Mouse (Mus musculus): ENCODE results near the gene Zfp1. TPM values are rescaled to one million over a fixed set of nuclear protein-coding genes. Genes with fewer than 3 reads are reported as not detected.

The Zfp1 gene
- polyA plus RNA-seq, 1 experiment: 5.3 TPM

DNA sequence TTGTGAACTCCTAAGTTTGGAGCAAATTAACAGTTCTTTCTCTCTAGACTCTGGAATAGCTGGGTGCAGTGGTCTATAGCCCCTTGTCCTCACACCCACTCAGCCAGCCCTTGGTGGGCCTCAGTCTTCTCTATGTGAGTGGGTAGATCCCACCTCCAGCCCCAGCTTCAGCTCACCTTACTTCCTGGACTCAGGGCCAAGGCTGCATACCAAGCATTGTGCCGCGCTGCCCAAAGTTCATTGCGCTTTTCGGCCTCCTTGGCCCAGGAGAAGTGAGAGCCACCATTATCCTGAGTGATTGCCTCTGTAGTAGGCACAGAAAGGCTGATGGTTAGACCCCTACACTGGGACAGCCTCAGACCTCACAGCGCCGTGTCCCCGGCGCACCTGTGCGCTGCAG lies 15.3 kb upstream of the Zfp1 start:
- Histone ChIP-seq H3K36me3 (ENCODE audit: control insufficient read depth, insufficient read depth) (no peaks in the 10 kb centered on the region), H3K4me2 (ENCODE audit: low read depth) (no peak overlapping the region), H3ac (ENCODE audit: control insufficient read depth, insufficient read length) (no peak overlapping the region), H3K79me2 (ENCODE audit: control insufficient read depth, insufficient read depth) (no peaks in the 10 kb centered on the region), H3K4me3 (no peak overlapping the region), H3K27me3 (ENCODE audit: control insufficient read depth, insufficient read depth, insufficient read length) (no peaks in the 10 kb centered on the region)
- TF ChIP-seq MYOG (IDR thresholded peaks at IDR 0.05; ENCODE audit: control insufficient read depth in 1 of 3, insufficient read depth in 1 of 3, insufficient read length in 2 of 3, low read depth in 2 of 3): no peak
- TF ChIP-seq MYOD1 (IDR thresholded peaks at IDR 0.05; ENCODE audit: control insufficient read depth in 1 of 3, insufficient read length in 2 of 3, low read depth in 2 of 3): no peak
- no peak for TF ChIP-seq TCF12 (IDR thresholded peaks at IDR 0.05; ENCODE audit: insufficient read depth, poor library complexity, severe bottlenecking)
- TF ChIP-seq SRF (IDR thresholded peaks at IDR 0.05; ENCODE audit: control insufficient read depth, insufficient read length, low read depth): no peak
- no peak for TF ChIP-seq POLR2AphosphoS2 (IDR thresholded peaks at IDR 0.05; ENCODE audit: insufficient read length, low read depth)
- TF ChIP-seq POLR2A (IDR thresholded peaks at IDR 0.05; ENCODE audit: insufficient read length, low read depth): no peak
- TF ChIP-seq USF1 (IDR thresholded peaks at IDR 0.05; ENCODE audit: low read depth): no peak

DNA sequence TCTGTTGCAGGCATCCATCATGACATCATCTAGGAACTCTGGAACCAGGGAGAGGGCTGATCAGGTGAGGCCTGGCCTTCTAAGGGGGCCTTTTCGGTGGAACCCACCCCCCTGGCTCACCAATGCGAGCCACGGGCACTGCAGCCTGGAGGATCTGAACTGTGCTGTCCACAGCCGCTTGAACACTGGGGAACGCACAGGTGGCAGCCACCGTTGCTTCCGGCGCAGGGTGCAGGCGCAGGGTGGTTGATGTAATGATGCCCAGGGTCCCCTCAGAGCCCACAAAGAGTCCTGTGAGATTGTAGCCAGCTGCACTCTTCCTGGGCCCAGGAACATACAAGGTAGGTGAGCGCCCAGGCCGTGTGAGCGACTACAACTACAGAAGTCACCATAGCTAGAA lies 14.8 kb upstream of the Zfp1 start:
- no peak overlapping the region for H3ac ChIP-seq (ENCODE audit: control insufficient read depth, insufficient read length)
- no peak overlapping the region for H3K4me2 ChIP-seq (ENCODE audit: low read depth)
- H3K27me3 ChIP-seq (ENCODE audit: control insufficient read depth, insufficient read depth, insufficient read length): no peaks in the 10 kb centered on the region
- H3K4me3 ChIP-seq: no peak overlapping the region
- no peaks in the 10 kb centered on the region for H3K79me2 ChIP-seq (ENCODE audit: control insufficient read depth, insufficient read depth)
- H3K36me3 ChIP-seq (ENCODE audit: control insufficient read depth, insufficient read depth): no peaks in the 10 kb centered on the region
- no peak for TF ChIP-seq CEBPB (IDR thresholded peaks at IDR 0.05; ENCODE audit: insufficient read depth, poor library complexity, severe bottlenecking)
- TF ChIP-seq MAX (IDR thresholded peaks at IDR 0.05; ENCODE audit: low read depth): no peak
- TF ChIP-seq POLR2A (IDR thresholded peaks at IDR 0.05; ENCODE audit: insufficient read length, low read depth): no peak
- TF ChIP-seq POLR2AphosphoS2 (IDR thresholded peaks at IDR 0.05; ENCODE audit: insufficient read length, low read depth): no peak
- no peak for TF ChIP-seq E2F4 (IDR thresholded peaks at IDR 0.05; ENCODE audit: insufficient read depth)
- no peak for TF ChIP-seq TCF12 (IDR thresholded peaks at IDR 0.05; ENCODE audit: insufficient read depth, poor library complexity, severe bottlenecking)
- TF ChIP-seq REST (IDR thresholded peaks at IDR 0.05; ENCODE audit: insufficient read depth, insufficient read length): no peak
- TF ChIP-seq TCF3 (IDR thresholded peaks at IDR 0.05; ENCODE audit: insufficient read length, low read depth): no peak
- TF ChIP-seq MYOG (IDR thresholded peaks at IDR 0.05; ENCODE audit: control insufficient read depth in 1 of 3, insufficient read depth in 1 of 3, insufficient read length in 2 of 3, low read depth in 2 of 3): no peak
- TF ChIP-seq MYOD1 (IDR thresholded peaks at IDR 0.05; ENCODE audit: control insufficient read depth in 1 of 3, insufficient read length in 2 of 3, low read depth in 2 of 3): no peak
- TF ChIP-seq USF1 (IDR thresholded peaks at IDR 0.05; ENCODE audit: low read depth): no peak
- TF ChIP-seq SRF (IDR thresholded peaks at IDR 0.05; ENCODE audit: control insufficient read depth, insufficient read length, low read depth): no peak

DNA sequence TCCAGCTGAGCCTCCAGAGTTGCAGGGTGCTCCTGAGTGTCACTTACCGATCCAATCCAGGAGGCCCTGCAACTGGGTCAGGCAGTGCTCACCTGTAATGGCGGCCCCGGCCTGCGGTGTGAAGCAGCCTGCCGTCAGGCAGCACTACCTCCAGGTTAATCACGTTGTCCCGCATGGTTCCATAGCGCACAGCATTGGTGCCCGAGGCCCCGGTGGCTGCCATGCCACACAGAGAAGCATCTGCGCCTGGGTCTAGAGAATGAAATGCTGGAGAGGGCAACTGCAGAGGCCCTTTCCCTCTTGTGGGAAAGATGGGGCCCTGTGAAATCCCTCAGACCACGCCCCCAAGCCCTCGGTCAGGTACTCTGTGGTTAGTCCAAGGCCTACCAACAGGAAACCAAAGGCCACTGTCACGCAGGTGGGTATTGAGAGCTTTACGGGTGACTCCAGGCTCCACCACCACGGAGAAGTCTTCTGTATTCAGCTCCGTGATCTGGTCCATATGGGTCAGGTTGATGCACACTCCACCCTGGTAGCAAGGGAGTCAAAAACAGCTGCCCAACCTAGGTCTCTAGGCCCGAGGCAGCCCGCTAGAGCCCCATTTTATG lies 14.2 kb upstream of the Zfp1 start:
- Histone ChIP-seq H3K4me2 (ENCODE audit: low read depth) (no peak overlapping the region), H3K79me2 (ENCODE audit: control insufficient read depth, insufficient read depth) (no peaks in the 10 kb centered on the region), H3K36me3 (ENCODE audit: control insufficient read depth, insufficient read depth) (no peaks in the 10 kb centered on the region), H3K27me3 (ENCODE audit: control insufficient read depth, insufficient read depth, insufficient read length) (no peaks in the 10 kb centered on the region), H3ac (ENCODE audit: control insufficient read depth, insufficient read length) (no peak overlapping the region), H3K4me3 (no peak overlapping the region)
- TF ChIP-seq POLR2A (IDR thresholded peaks at IDR 0.05; ENCODE audit: insufficient read length, low read depth): no peak
- no peak for TF ChIP-seq TCF12 (IDR thresholded peaks at IDR 0.05; ENCODE audit: insufficient read depth, poor library complexity, severe bottlenecking)
- no peak for TF ChIP-seq USF1 (IDR thresholded peaks at IDR 0.05; ENCODE audit: low read depth)
- TF ChIP-seq TCF3 (IDR thresholded peaks at IDR 0.05; ENCODE audit: insufficient read length, low read depth): no peak
- TF ChIP-seq MAX (IDR thresholded peaks at IDR 0.05; ENCODE audit: low read depth): no peak
- no peak for TF ChIP-seq REST (IDR thresholded peaks at IDR 0.05; ENCODE audit: insufficient read depth, insufficient read length)
- TF ChIP-seq POLR2AphosphoS2 (IDR thresholded peaks at IDR 0.05; ENCODE audit: insufficient read length, low read depth): no peak

DNA sequence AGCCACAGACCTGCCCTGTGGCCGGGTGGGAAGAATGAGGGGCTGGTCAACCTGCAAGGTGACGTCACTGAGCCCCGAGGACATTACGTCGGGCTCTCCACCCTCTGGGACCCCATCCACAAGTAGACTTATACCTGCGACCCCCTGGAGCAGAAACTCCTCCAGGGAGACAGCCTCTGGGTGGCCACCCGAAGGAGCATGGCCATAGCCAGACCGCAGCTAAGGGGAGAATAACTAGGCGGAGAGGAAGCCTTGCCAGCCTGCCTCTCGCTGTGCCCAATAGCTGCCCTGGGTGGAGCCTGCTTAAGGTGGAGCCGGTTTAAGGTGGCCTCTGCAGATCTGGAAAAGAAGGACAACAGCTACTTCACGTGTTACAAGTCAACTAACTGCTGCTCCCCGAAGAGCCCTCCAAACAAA lies 13.1 kb upstream of the Zfp1 start, which contains the start of gene Ldhd:
Gene Ldhd, minus strand, starts transcription at position 270 of the 417 bp plus-strand sequence.
- H3K27me3 ChIP-seq (ENCODE audit: control insufficient read depth, insufficient read depth, insufficient read length): no peaks in the 10 kb centered on the region
- TF ChIP-seq MYOG (IDR thresholded peaks at IDR 0.05; ENCODE audit: control insufficient read depth in 1 of 3, insufficient read depth in 1 of 3, insufficient read length in 2 of 3, low read depth in 2 of 3) (no peak), TCF12 (IDR thresholded peaks at IDR 0.05; ENCODE audit: insufficient read depth, poor library complexity, severe bottlenecking) (no peak), TCF3 (IDR thresholded peaks at IDR 0.05; ENCODE audit: insufficient read length, low read depth) (no peak), POLR2A (IDR thresholded peaks at IDR 0.05; ENCODE audit: insufficient read length, low read depth) (no peak), POLR2AphosphoS2 (IDR thresholded peaks at IDR 0.05; ENCODE audit: insufficient read length, low read depth) (no peak), USF1 (IDR thresholded peaks at IDR 0.05; ENCODE audit: low read depth) (no peak), MAX (IDR thresholded peaks at IDR 0.05; ENCODE audit: low read depth) (no peak), SRF (IDR thresholded peaks at IDR 0.05; ENCODE audit: control insufficient read depth, insufficient read length, low read depth) (no peak), E2F4 (IDR thresholded peaks at IDR 0.05; ENCODE audit: insufficient read depth) (no peak), REST (IDR thresholded peaks at IDR 0.05; ENCODE audit: insufficient read depth, insufficient read length) (no peak), CEBPB (IDR thresholded peaks at IDR 0.05; ENCODE audit: insufficient read depth, poor library complexity, severe bottlenecking) (no peak)
- H3ac ChIP-seq (ENCODE audit: control insufficient read depth, insufficient read length): no peak within 1 kb of the TSS
- H3K79me2 ChIP-seq (ENCODE audit: control insufficient read depth, insufficient read depth): no peaks in the 10 kb centered on the region
- H3K4me3 ChIP-seq: no peak within 1 kb of the TSS
- no peaks in the 10 kb centered on the region for H3K36me3 ChIP-seq (ENCODE audit: control insufficient read depth, insufficient read depth)
- no peak within 1 kb of the TSS for H3K4me2 ChIP-seq (ENCODE audit: low read depth)

DNA sequence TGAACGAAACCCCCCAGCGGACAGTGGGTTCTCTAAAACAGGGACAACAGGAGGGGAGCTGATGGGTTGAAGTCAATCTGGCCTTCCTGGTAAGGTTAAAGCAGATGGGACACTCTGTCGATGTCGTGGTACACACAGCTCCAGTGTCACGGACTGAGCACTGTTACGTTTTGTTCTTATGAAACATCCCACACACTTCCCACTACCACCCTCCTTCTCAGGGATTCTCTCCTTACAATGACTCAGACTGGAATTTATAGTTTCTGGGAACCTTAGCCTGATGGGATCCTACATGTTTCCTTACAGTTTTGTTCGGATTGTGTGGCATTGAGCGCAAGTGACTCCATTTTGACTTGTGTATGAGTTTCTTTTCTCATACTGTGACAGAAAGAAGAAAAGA lies 11.6 kb upstream of the Zfp1 start:
- Histone ChIP-seq H3K36me3 (ENCODE audit: control insufficient read depth, insufficient read depth) (no peaks in the 10 kb centered on the region), H3K79me2 (ENCODE audit: control insufficient read depth, insufficient read depth) (no peaks in the 10 kb centered on the region), H3K27me3 (ENCODE audit: control insufficient read depth, insufficient read depth, insufficient read length) (no peaks in the 10 kb centered on the region), H3ac (ENCODE audit: control insufficient read depth, insufficient read length) (no peak overlapping the region), H3K4me3 (no peak overlapping the region), H3K4me2 (ENCODE audit: low read depth) (no peak overlapping the region)
- TF ChIP-seq E2F4 (IDR thresholded peaks at IDR 0.05; ENCODE audit: insufficient read depth): no peak
- TF ChIP-seq CEBPB (IDR thresholded peaks at IDR 0.05; ENCODE audit: insufficient read depth, poor library complexity, severe bottlenecking): no peak
- no peak for TF ChIP-seq MYOD1 (IDR thresholded peaks at IDR 0.05; ENCODE audit: control insufficient read depth in 1 of 3, insufficient read length in 2 of 3, low read depth in 2 of 3)
- no peak for TF ChIP-seq MAX (IDR thresholded peaks at IDR 0.05; ENCODE audit: low read depth)
- TF ChIP-seq POLR2AphosphoS2 (IDR thresholded peaks at IDR 0.05; ENCODE audit: insufficient read length, low read depth): no peak
- no peak for TF ChIP-seq REST (IDR thresholded peaks at IDR 0.05; ENCODE audit: insufficient read depth, insufficient read length)
- no peak for TF ChIP-seq SRF (IDR thresholded peaks at IDR 0.05; ENCODE audit: control insufficient read depth, insufficient read length, low read depth)
- TF ChIP-seq MYOG (IDR thresholded peaks at IDR 0.05; ENCODE audit: control insufficient read depth in 1 of 3, insufficient read depth in 1 of 3, insufficient read length in 2 of 3, low read depth in 2 of 3): no peak
- TF ChIP-seq TCF3 (IDR thresholded peaks at IDR 0.05; ENCODE audit: insufficient read length, low read depth): no peak
- TF ChIP-seq USF1 (IDR thresholded peaks at IDR 0.05; ENCODE audit: low read depth): no peak
- TF ChIP-seq TCF12 (IDR thresholded peaks at IDR 0.05; ENCODE audit: insufficient read depth, poor library complexity, severe bottlenecking): no peak
- TF ChIP-seq POLR2A (IDR thresholded peaks at IDR 0.05; ENCODE audit: insufficient read length, low read depth): no peak
